In the genomic region with DNA sequence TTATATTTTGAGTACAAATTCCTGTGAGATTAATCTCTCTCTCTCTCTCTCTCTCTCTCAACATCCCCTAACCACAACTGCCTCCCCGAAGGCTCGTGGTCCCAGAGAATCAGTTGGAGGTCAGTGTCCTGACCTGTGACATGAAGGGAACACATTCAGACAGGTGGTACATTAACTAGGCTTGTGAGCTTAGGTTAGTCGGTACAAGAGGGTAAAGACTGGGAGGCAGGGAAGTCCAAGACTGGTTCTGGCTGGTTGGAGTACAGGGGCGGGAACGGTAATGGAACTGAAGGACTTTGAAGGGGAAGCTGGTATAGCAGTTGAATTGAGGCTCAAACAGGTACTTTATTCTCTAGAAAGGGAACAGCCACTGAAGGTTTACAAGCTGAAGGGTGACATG, we compare ENCODE assay signal across 22 mouse cellular contexts.
DNase-seq lines count a peak whose midpoint lies in the region; ATAC-seq and TF ChIP-seq lines count a peak whose summit lies in the region.
"Had no signal": no experiment of that assay in that cellular context is flagged by ENCODE, and none has a peak within 500 bp of the region (broad histone marks: within the 10 kb centered on the region; RNA-seq: fewer than 3 reads in every experiment).

No protein-coding gene starts in this region.

- no peaks in the 10 kb centered on the region for H3K4me1 ChIP-seq in stomach, embryonic 16.5 days (ENCODE audit: control insufficient read depth, insufficient read depth, low read length)
- H3K4me1 ChIP-seq in stomach, postnatal 0 days (replicated peaks; ENCODE audit: control insufficient read depth, insufficient read depth), result 0 out of 2 replicates have a peak, but pooled peaks cover 2% of the 10 kb centered on the region
- H3K4me1 ChIP-seq: forebrain, embryonic 12.5 days; heart, embryonic 15.5 days had no signal

- 73% methylated on average over 5 of the region's 5 CpGs for WGBS in stomach, embryonic 16.5 days
- WGBS in stomach, postnatal 0 days, result 73% methylated on average over 5 of the region's 5 CpGs

- no peaks in the 10 kb centered on the region for H3K9me3 ChIP-seq in stomach, embryonic 16.5 days (replicated peaks; ENCODE audit: control insufficient read depth, low read length)
- H3K9me3 ChIP-seq in stomach, postnatal 0 days (ENCODE audit: control insufficient read depth, low read length), result no peaks in the 10 kb centered on the region
- H3K9me3 ChIP-seq: embryonic facial prominence, embryonic 13.5 days; forebrain, embryonic 12.5 days; heart, embryonic 15.5 days had no signal

- H3K4me2 ChIP-seq in stomach, embryonic 16.5 days (ENCODE audit: low read depth, low read length), result no peak overlapping the region
- no peak overlapping the region for H3K4me2 ChIP-seq in stomach, postnatal 0 days (replicated peaks; ENCODE audit: low read depth)
- H3K4me2 ChIP-seq: embryonic facial prominence, embryonic 13.5 days; forebrain, embryonic 12.5 days; heart, embryonic 11.5 days; heart, embryonic 15.5 days had no signal

- no peak overlapping the region for H3K9ac ChIP-seq in stomach, embryonic 16.5 days (ENCODE audit: low read length)
- no peak overlapping the region for H3K9ac ChIP-seq in stomach, postnatal 0 days (ENCODE audit: low read length)
- H3K9ac ChIP-seq: embryonic facial prominence, embryonic 13.5 days; forebrain, embryonic 12.5 days; heart, embryonic 15.5 days had no signal

- H3K27me3 ChIP-seq in stomach, embryonic 16.5 days (ENCODE audit: control insufficient read depth, insufficient read depth, low read length), result no peaks in the 10 kb centered on the region
- no peaks in the 10 kb centered on the region for H3K27me3 ChIP-seq in stomach, postnatal 0 days (ENCODE audit: control insufficient read depth, insufficient read depth, low read length)
- H3K27me3 ChIP-seq: CH12.LX; embryonic facial prominence, embryonic 13.5 days; forebrain, embryonic 12.5 days; heart, embryonic 15.5 days had no signal

- peak overlapping the region; percentile 46; the same call in 1 of the 2 replicates for H3K27ac ChIP-seq in stomach, embryonic 16.5 days (ENCODE audit: low read length)
- no peak overlapping the region; the same call in 1 of the 2 replicates for H3K27ac ChIP-seq in stomach, postnatal 0 days (replicated peaks)
- H3K27ac ChIP-seq: embryonic facial prominence, embryonic 13.5 days; forebrain, embryonic 12.5 days; heart, embryonic 15.5 days had no signal

- no peak for TF ChIP-seq CTCF in stomach, postnatal 0 days (IDR thresholded peaks at IDR 0.05; ENCODE audit: low read depth)

- no peak overlapping the region for H3K4me3 ChIP-seq in stomach, embryonic 16.5 days (replicated peaks; ENCODE audit: low read length)
- no peak overlapping the region for H3K4me3 ChIP-seq in stomach, postnatal 0 days (ENCODE audit: low read depth, low read length)
- H3K4me3 ChIP-seq: embryonic facial prominence, embryonic 13.5 days; forebrain, embryonic 12.5 days; heart, embryonic 15.5 days had no signal

- no peak for ATAC-seq in stomach, embryonic 16.5 days (ENCODE audit: insufficient read depth, low FRiP score)
- ATAC-seq in stomach, postnatal 0 days (ENCODE audit: low FRiP score, low TSS enrichment), result no peak
- ATAC-seq: forebrain, embryonic 16.5 days; Patski had no signal

- H3K36me3 ChIP-seq in stomach, embryonic 16.5 days (ENCODE audit: control insufficient read depth, insufficient read depth, low read length), result no peaks in the 10 kb centered on the region
- H3K36me3 ChIP-seq in stomach, postnatal 0 days (ENCODE audit: control insufficient read depth, insufficient read depth, low read length), result no peaks in the 10 kb centered on the region
- H3K36me3 ChIP-seq: embryonic facial prominence, embryonic 13.5 days; forebrain, embryonic 12.5 days; heart, embryonic 15.5 days had no signal

- no peak for TF ChIP-seq EP300 in stomach, postnatal 0 days (optimal IDR thresholded peaks at IDR 0.05)

- DNase-seq in kidney, adult 9 months, result peak; percentile 9
- DNase-seq in kidney, postnatal 10 days, result no peak
- peak; percentile 9 to 39 for DNase-seq in kidney, postnatal 36 days
- DNase-seq in kidney, adult 18-20 months, result no peak
- DNase-seq in stomach, postnatal 0 days (ENCODE audit: low spot score), result no peak
- no peak for DNase-seq in ovary, postnatal 10 days (ENCODE audit: low spot score)
- DNase-seq: adrenal gland, adult 2 months; adrenal gland, postnatal 25 days; cerebellum, adult 18-20 months; cerebellum, adult 9-11 months; cerebellum, postnatal 36 days; gastrocnemius, postnatal 10 days; heart, adult 18-20 months; heart, postnatal 14 days had no signal

Comparison
In these comparisons a context has a peak if more than half of its experiments do, and no peak if none do; other contexts are left out.
1. DNase-seq: peak in kidney, adult 9 months (single experiment) and kidney, postnatal 36 days (2 of 2); none in kidney, postnatal 10 days (single experiment), kidney, adult 18-20 months (single experiment), stomach, postnatal 0 days (single experiment) and ovary, postnatal 10 days (single experiment).